Mouse (Mus musculus): ENCODE data around the gene Fam19a4. TPM values are rescaled to one million over a fixed set of nuclear protein-coding genes. Genes with fewer than 3 reads are reported as not detected.

Fam19a4 gene
- total and polyA plus RNA-seq, 3 experiments, result not detected

GRCm38 (mm10) chr6:96977537-96977936 is 82.7 kb downstream of the Fam19a4 start:
- H3K9me3 ChIP-seq (replicated peaks; ENCODE audit: low read length), result no peaks in the 10 kb centered on the region
- in situ Hi-C loops (cut with MboI; ENCODE audit: low pct_ligation_motif_present, low pct_unique_long_range_greater_than_20kb, low sequenced_read_pairs) (no loop called here), dilution Hi-C loops (cut with MboI; ENCODE audit: extremely low pct_ligation_motif_present, extremely low pct_unique_long_range_greater_than_20kb, low sequenced_read_pairs) (no loop called here)
- no peak overlapping the region for H3K9ac ChIP-seq (ENCODE audit: insufficient read depth, low read depth)
- no peaks in the 10 kb centered on the region for H3K36me3 ChIP-seq (replicated peaks in 1 of 2; ENCODE audit: control insufficient read depth in 1 of 2, insufficient read depth in 1 of 2, low read length in 1 of 2)
- H3K4me2 ChIP-seq (ENCODE audit: insufficient read depth, low read depth, poor library complexity, severe bottlenecking), result no peak overlapping the region
- H3K4me1 ChIP-seq (ENCODE audit: control insufficient read depth in 1 of 2, insufficient read depth in 2 of 2), result no peaks in the 10 kb centered on the region
- H3K27ac ChIP-seq (ENCODE audit: insufficient read depth, low read depth), result no peak overlapping the region
- no peak for TF ChIP-seq ZNF384 (IDR thresholded peaks at IDR 0.05; ENCODE audit: low read depth, low read length)
- no peak for TF ChIP-seq CTCF (conservative IDR thresholded peaks at IDR 0.05 in 1 of 2, IDR thresholded peaks at IDR 0.05 in 1 of 2; ENCODE audit: low read depth in 2 of 2, low read length in 2 of 2)
- no peak for TF ChIP-seq RAD21 (IDR thresholded peaks at IDR 0.05; ENCODE audit: low read depth, low read length)
- H3K27me3 ChIP-seq (replicated peaks), result peaks cover 4% of the 10 kb centered on the region
- no peaks in the 10 kb centered on the region for H3K79me2 ChIP-seq (replicated peaks; ENCODE audit: control insufficient read depth, extremely low read depth, insufficient read depth, poor library complexity, severe bottlenecking)
- DNase-seq (ENCODE audit: extremely low read depth), result no peak
- H3K4me3 ChIP-seq (replicated peaks in 1 of 3; ENCODE audit: low read depth in 2 of 3, low read length in 2 of 3, poor library complexity in 1 of 3), result no peak overlapping the region

DNA sequence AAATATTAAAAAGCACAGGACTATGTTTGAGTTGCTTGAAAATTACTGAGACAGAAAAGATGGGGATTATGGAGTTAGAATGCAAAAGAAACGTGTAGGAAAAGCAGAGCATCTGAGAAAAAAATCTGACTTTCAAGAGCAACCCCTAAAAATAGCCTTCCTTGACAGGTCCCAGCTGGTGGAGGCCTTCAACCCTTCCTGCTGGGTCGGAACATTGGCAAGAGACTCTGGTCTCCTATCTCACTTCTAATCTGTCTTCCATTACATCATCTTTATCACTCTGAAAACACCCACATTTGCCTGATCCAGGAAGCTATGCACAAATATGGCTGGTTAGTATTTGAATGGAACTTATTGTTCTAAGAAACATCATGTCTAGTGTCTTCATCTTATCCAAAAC is 115.4 kb downstream of the Fam19a4 start:
- no peak for DNase-seq (ENCODE audit: extremely low read depth)
- no peak overlapping the region for H3K4me3 ChIP-seq (replicated peaks in 1 of 3; ENCODE audit: low read depth in 2 of 3, low read length in 2 of 3, poor library complexity in 1 of 3)
- no peaks in the 10 kb centered on the region for H3K27me3 ChIP-seq (replicated peaks)
- H3K36me3 ChIP-seq (replicated peaks in 1 of 2; ENCODE audit: control insufficient read depth in 1 of 2, insufficient read depth in 1 of 2, low read length in 1 of 2), result no peaks in the 10 kb centered on the region
- H3K79me2 ChIP-seq (replicated peaks; ENCODE audit: control insufficient read depth, extremely low read depth, insufficient read depth, poor library complexity, severe bottlenecking), result no peaks in the 10 kb centered on the region
- no peaks in the 10 kb centered on the region for H3K4me1 ChIP-seq (ENCODE audit: control insufficient read depth in 1 of 2, insufficient read depth in 2 of 2)
- TF ChIP-seq POLR2AphosphoS2 (IDR thresholded peaks at IDR 0.05; ENCODE audit: low read depth, low read length) (no peak), MYC (IDR thresholded peaks at IDR 0.05; ENCODE audit: low read depth, low read length) (no peak), RAD21 (IDR thresholded peaks at IDR 0.05; ENCODE audit: low read depth, low read length) (no peak), RCOR1 (conservative IDR thresholded peaks at IDR 0.05; ENCODE audit: low read depth, low read length) (no peak), MXI1 (IDR thresholded peaks at IDR 0.05; ENCODE audit: low read depth, low read length) (no peak), KAT2A (IDR thresholded peaks at IDR 0.05; ENCODE audit: insufficient replicate concordance, low read length) (no peak), NRF1 (IDR thresholded peaks at IDR 0.05; ENCODE audit: low read depth, low read length) (no peak), MAZ (IDR thresholded peaks at IDR 0.05; ENCODE audit: low read depth, low read length) (no peak), TCF12 (IDR thresholded peaks at IDR 0.05; ENCODE audit: low read depth, low read length) (no peak)
- no peak overlapping the region for H3K4me2 ChIP-seq (ENCODE audit: insufficient read depth, low read depth, poor library complexity, severe bottlenecking)
- no peak overlapping the region for H3K9ac ChIP-seq (ENCODE audit: insufficient read depth, low read depth)
- dilution Hi-C loops (cut with MboI; ENCODE audit: extremely low pct_ligation_motif_present, extremely low pct_unique_long_range_greater_than_20kb, low sequenced_read_pairs), result no loop called here
- in situ Hi-C loops (cut with MboI; ENCODE audit: low pct_ligation_motif_present, low pct_unique_long_range_greater_than_20kb, low sequenced_read_pairs), result no loop called here
- H3K9me3 ChIP-seq (replicated peaks; ENCODE audit: low read length), result no peaks in the 10 kb centered on the region
- no peak overlapping the region for H3K27ac ChIP-seq (ENCODE audit: insufficient read depth, low read depth)

DNA sequence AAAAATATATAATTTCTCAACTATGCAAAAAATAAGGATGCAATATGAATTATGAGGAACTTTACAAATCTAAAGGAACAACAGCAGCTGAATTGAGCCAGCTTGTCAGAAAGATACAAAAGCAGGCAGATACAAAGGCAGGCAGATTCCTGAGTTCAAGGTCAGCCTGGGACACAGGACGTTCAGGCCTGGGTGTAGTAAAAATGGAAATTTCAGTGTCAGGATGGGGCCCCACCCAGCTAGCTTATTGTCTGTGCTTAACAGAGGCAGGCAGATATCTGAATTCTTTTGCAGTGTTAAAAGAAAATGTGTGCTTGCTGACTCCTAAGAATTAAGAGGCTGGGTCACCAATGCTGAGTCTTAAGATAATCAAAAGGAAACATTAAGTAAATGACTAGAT is 124.4 kb downstream of the Fam19a4 start:
- Histone ChIP-seq H3K27me3 (replicated peaks) (no peaks in the 10 kb centered on the region), H3K9ac (ENCODE audit: insufficient read depth, low read depth) (no peak overlapping the region), H3K4me2 (ENCODE audit: insufficient read depth, low read depth, poor library complexity, severe bottlenecking) (no peak overlapping the region), H3K4me1 (ENCODE audit: control insufficient read depth in 1 of 2, insufficient read depth in 2 of 2) (no peaks in the 10 kb centered on the region), H3K4me3 (replicated peaks in 1 of 3; ENCODE audit: low read depth in 2 of 3, low read length in 2 of 3, poor library complexity in 1 of 3) (no peak overlapping the region), H3K79me2 (replicated peaks; ENCODE audit: control insufficient read depth, extremely low read depth, insufficient read depth, poor library complexity, severe bottlenecking) (no peaks in the 10 kb centered on the region), H3K9me3 (replicated peaks; ENCODE audit: low read length) (no peaks in the 10 kb centered on the region), H3K36me3 (replicated peaks in 1 of 2; ENCODE audit: control insufficient read depth in 1 of 2, insufficient read depth in 1 of 2, low read length in 1 of 2) (no peaks in the 10 kb centered on the region), H3K27ac (ENCODE audit: insufficient read depth, low read depth) (no peak overlapping the region)
- no peak for TF ChIP-seq ZMIZ1 (IDR thresholded peaks at IDR 0.05; ENCODE audit: low read depth, low read length)
- no peak for TF ChIP-seq ZC3H11A (IDR thresholded peaks at IDR 0.05; ENCODE audit: low read depth, low read length)
- no peak for TF ChIP-seq USF1 (IDR thresholded peaks at IDR 0.05; ENCODE audit: low read depth, low read length)
- no peak for TF ChIP-seq ELF1 (IDR thresholded peaks at IDR 0.05; ENCODE audit: low read depth, low read length)
- TF ChIP-seq POLR2AphosphoS2 (IDR thresholded peaks at IDR 0.05; ENCODE audit: low read depth, low read length), result no peak
- TF ChIP-seq TBP (conservative IDR thresholded peaks at IDR 0.05; ENCODE audit: low read depth, low read length), result no peak
- in situ Hi-C loops (cut with MboI; ENCODE audit: low pct_ligation_motif_present, low pct_unique_long_range_greater_than_20kb, low sequenced_read_pairs), result no loop called here
- no peak for DNase-seq (ENCODE audit: extremely low read depth)
- dilution Hi-C loops (cut with MboI; ENCODE audit: extremely low pct_ligation_motif_present, extremely low pct_unique_long_range_greater_than_20kb, low sequenced_read_pairs), result no loop called here
